Mouse (Mus musculus) cortical plate, adult 2 months (tissue): ENCODE results near the gene Ccl5.

Experiments
- CTCF ChIP-seq: fragments of 200-500 bp; IDR thresholded peaks from 2 replicates; pipeline ENCODE4 v1.5.1; 2011; ENCODE audit warnings: mild to moderate bottlenecking, control low read depth, low read length; ENCODE audit not compliant: insufficient read depth; ENCODE audit errors: extremely low read depth
- POLR2A ChIP-seq: fragments of 200-500 bp; IDR thresholded peaks from 2 replicates; pipeline ENCODE4 v1.6.1; 2011; ENCODE audit warnings: mild to moderate bottlenecking, low read length, control low read depth; ENCODE audit not compliant: insufficient read depth; ENCODE audit errors: extremely low read depth

GRCm38 (mm10) chr11:83578999-83579398, 48.7 kb upstream of the Ccl5 start:
- TF ChIP-seq POLR2A (no peak), CTCF (no peak)
